Mouse (Mus musculus) mouse embryonic stem cell (cell line): Measurements from ENCODE around the gene Olfr1053.
"Not testable (repeated sequence)": the region's sequence is repeated elsewhere in the genome, so short reads cannot be mapped to it uniquely, and the experiment has no call there.

Source experiments
- in situ Hi-C, 2 experiments: fragments of 300-500 bp; cut with MboI; formaldehyde crosslinking; loops; 1 replicate in 1 of 2; 3 replicates in 1 of 2; pipeline ENCODE4 v1.14.3; 2019 to 2020; ENCODE audit warnings: low sequenced_read_pairs in 2 of 2, low pct_unique_long_range_greater_than_20kb in 1 of 2, mixed read lengths in 1 of 2; ENCODE audit not compliant: unreplicated experiment in 1 of 2

Olfr1053 gene

GRCm38 (mm10) chr2:86315184-86315583, at the start of gene Olfr1053:
TSS of gene Olfr1053 (minus strand) at chr2:86315284.
- in situ Hi-C loops, result no loop called here

- in situ Hi-C loops, result no loop called here
Measured at GRCm38 (mm10) chr2:86362369-86362768, 47.3 kb upstream of the Olfr1053 start, which contains the start of gene Olfr1056. TSS of gene Olfr1056 (minus strand) at chr2:86362469.

DNA sequence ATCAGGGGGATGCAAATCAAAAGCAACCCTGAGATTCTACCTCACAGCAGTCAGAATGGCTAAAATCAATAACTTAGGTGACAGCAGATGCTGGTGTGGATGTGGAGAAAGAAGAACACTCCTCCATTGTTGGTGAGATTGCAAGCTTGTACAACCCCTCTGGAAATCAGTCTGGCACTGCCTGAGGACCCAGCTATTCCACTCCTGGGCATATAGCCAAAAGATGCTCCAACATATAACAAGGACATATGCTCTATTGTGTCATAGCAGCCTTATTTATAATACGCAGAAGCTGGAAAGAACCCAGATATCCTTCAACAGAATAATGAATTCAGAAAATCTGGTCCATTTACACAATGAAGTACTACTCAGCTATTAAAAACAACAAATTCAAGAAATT, 36.7 kb upstream of the Olfr1053 start:
- in situ Hi-C loops, result not testable (repeated sequence)

GRCm38 (mm10) chr2:86350184-86350583, 35.1 kb upstream of the Olfr1053 start, which contains the start of gene Olfr1055:
TSS of gene Olfr1055 (minus strand) at chr2:86350284.
- in situ Hi-C loops, result no loop called here

- in situ Hi-C loops, result no loop called here
Measured at GRCm38 (mm10) chr2:86335333-86335732, 20.2 kb upstream of the Olfr1053 start, which contains the start of gene Olfr1054. TSS of gene Olfr1054 (minus strand) at chr2:86335433.

GRCm38 (mm10) chr2:86292155-86292554, 22.9 kb downstream of the Olfr1053 start, which contains the start of gene Olfr1052:
TSS of gene Olfr1052 (plus strand) at chr2:86292455.
- in situ Hi-C loops, result no loop called here

GRCm38 (mm10) chr2:86278988-86279387, 36.1 kb downstream of the Olfr1053 start, which contains the start of gene Olfr1051:
TSS of gene Olfr1051 (minus strand) at chr2:86279088.
- in situ Hi-C loops, result not testable (repeated sequence)
